ENCODE assay signal across 9 mouse cellular contexts in the genomic region with DNA sequence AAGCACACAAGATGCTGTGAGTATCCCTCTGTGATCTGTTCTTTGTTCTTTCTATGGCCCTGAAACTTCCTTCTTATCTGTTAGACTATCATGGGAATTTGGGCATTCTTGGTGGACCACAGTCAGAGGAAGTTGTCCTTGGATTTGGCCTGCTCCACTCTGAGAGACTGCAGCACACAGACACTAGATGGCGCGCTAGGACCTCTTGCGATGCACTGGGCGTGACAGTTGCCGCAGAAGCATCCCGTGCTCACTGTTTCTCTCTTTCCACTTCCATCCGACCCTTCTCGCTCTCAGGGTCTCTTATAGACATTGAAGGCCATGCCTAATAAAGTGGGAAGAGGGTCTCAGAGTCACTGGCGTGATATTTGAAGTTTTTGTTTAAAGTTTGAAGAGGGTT. TPM values are rescaled to one million over a fixed set of nuclear protein-coding genes. Genes with fewer than 3 reads are reported as not detected.
A peak's percentile ranks its signal among the peaks of the same experiment; 100 is the strongest.
DNase-seq lines count a peak whose midpoint lies in the region; ATAC-seq lines count a peak whose summit lies in the region.
"Had no signal": no experiment of that assay in that cellular context is flagged by ENCODE, and none has a peak within 500 bp of the region (broad histone marks: within the 10 kb centered on the region; RNA-seq: fewer than 3 reads in every experiment).

No protein-coding gene starts in this region.

- no peaks in the 10 kb centered on the region for H3K36me3 ChIP-seq in heart, embryonic 11.5 days (ENCODE audit: control insufficient read depth, insufficient read depth, low read length)
- H3K36me3 ChIP-seq in midbrain, embryonic 16.5 days (ENCODE audit: control insufficient read depth, insufficient read depth, low read length), result no peaks in the 10 kb centered on the region

- peak; percentile 82 to 93 for DNase-seq in heart, adult 18-20 months
- DNase-seq in cerebellum, adult 11-12 months, result peak; percentile 79
- peak; percentile 76 to 84 for DNase-seq in frontal cortex, postnatal 36 days (ENCODE audit: low spot score in 2 of 2)
- DNase-seq in left cerebral cortex, postnatal 10 days (ENCODE audit: extremely low spot score in 1 of 2, low spot score in 2 of 2), result peak; percentile 71 to 85
- peak; percentile 51 for DNase-seq in spleen, postnatal 36 days (ENCODE audit: low spot score in 2 of 2)

- no peaks in the 10 kb centered on the region for H3K9me3 ChIP-seq in heart, embryonic 11.5 days (replicated peaks; ENCODE audit: control insufficient read depth, low read length)
- H3K9me3 ChIP-seq in midbrain, embryonic 16.5 days (replicated peaks; ENCODE audit: control insufficient read depth, low read length, poor library complexity, severe bottlenecking), result no peaks in the 10 kb centered on the region

- 8% methylated on average over 9 of the region's 9 CpGs for WGBS in heart, embryonic 11.5 days (ENCODE audit: insufficient replicate concordance)
- WGBS in midbrain, embryonic 16.5 days, result 8% methylated on average over 9 of the region's 9 CpGs

- no peak overlapping the region for H3K4me3 ChIP-seq in heart, embryonic 11.5 days (ENCODE audit: low read depth, low read length)
- H3K4me3 ChIP-seq in midbrain, embryonic 16.5 days (ENCODE audit: low read depth, low read length), result no peak overlapping the region

- intact Hi-C loops in left cerebral cortex, postnatal 10 days (cut with DNase I), result loop anchor here (5.0 kb wide), 1 partner anchor 214 kb away; no protein-coding TSS in a partner anchor

- H3K4me1 ChIP-seq in heart, embryonic 11.5 days (ENCODE audit: control insufficient read depth, insufficient read depth, low read length), result no peaks in the 10 kb centered on the region
- no peaks in the 10 kb centered on the region for H3K4me1 ChIP-seq in midbrain, embryonic 16.5 days (ENCODE audit: control insufficient read depth, insufficient read depth, low read length)

- H3K4me2 ChIP-seq in heart, embryonic 11.5 days, result no peak overlapping the region
- H3K4me2 ChIP-seq in midbrain, embryonic 16.5 days (ENCODE audit: low read length), result no peak overlapping the region

- H3K27me3 ChIP-seq in heart, embryonic 11.5 days (ENCODE audit: control insufficient read depth, insufficient read depth, low read length), result peaks cover 3% of the 10 kb centered on the region; the same call in 1 of the 2 replicates
- H3K27me3 ChIP-seq in midbrain, embryonic 16.5 days (ENCODE audit: control insufficient read depth, insufficient read depth, low read depth, low read length), result no peaks in the 10 kb centered on the region

- no peak overlapping the region for H3K9ac ChIP-seq in heart, embryonic 11.5 days (ENCODE audit: low read depth, low read length)
- H3K9ac ChIP-seq in midbrain, embryonic 16.5 days (ENCODE audit: low read depth, low read length), result no peak overlapping the region

- H3K27ac ChIP-seq in heart, embryonic 11.5 days (ENCODE audit: low read depth, low read length), result no peak overlapping the region
- H3K27ac ChIP-seq in midbrain, embryonic 16.5 days (ENCODE audit: low read length), result no peak overlapping the region

- no peak for ATAC-seq in heart, embryonic 11.5 days (replicated peaks; ENCODE audit: insufficient number of reproducible peaks, low FRiP score, low TSS enrichment)
- ATAC-seq in inflammation-experienced regulatory T-cells, adult 6 months, result peak; percentile 77
- peak; percentile 60; the same call in 1 of the 2 replicates for ATAC-seq in midbrain, embryonic 16.5 days

RNA-seq across cellular contexts. Expression of a gene that starts 13.9 kb away (rescaled TPM):
- 1 to 10 TPM in 1 of 2 experiments, under 1 TPM in 1; 0.60 to 2.9 TPM for total RNA-seq in heart, adult 18-20 months (2021)
- not detected in 2 replicates for polyA plus RNA-seq in heart, embryonic 11.5 days (2014; fragmentation: Nextera tagmentation; extraction: Ambion mirVana)
- not detected for polyA plus RNA-seq in inflammation-experienced regulatory T-cells, adult 6 months (2017; shearing (Covaris generic))
- 1 to 10 TPM; 1.3 to 1.5 TPM for total RNA-seq in left cerebral cortex, postnatal 10 days (2021)
- 0.12 and 0.18 TPM in 2 replicates for polyA plus RNA-seq in midbrain, embryonic 16.5 days (2015; fragmentation: Nextera tagmentation; extraction: Ambion mirVana)
- polyA plus RNA-seq: neural tube, embryonic 14.5 days had no signal

RNA-seq across cellular contexts. Expression of a gene that starts 18.5 kb away (rescaled TPM):
- 10 to 100 TPM; 26.2 to 27.6 TPM for total RNA-seq in heart, adult 18-20 months (2021)
- 95.0 and 111 TPM in 2 replicates for polyA plus RNA-seq in heart, embryonic 11.5 days (2014; fragmentation: Nextera tagmentation; extraction: Ambion mirVana)
- 10 to 100 TPM in 1 of 3 experiments, 1 to 10 TPM in 2; 6.9 to 14.7 (median 9.7) TPM for polyA plus RNA-seq in inflammation-experienced regulatory T-cells, adult 6 months (2017; shearing (Covaris generic))
- 100 to 1,000 TPM; 428 to 446 TPM for total RNA-seq in left cerebral cortex, postnatal 10 days (2021)
- 439 and 447 TPM in 2 replicates for polyA plus RNA-seq in midbrain, embryonic 16.5 days (2015; fragmentation: Nextera tagmentation; extraction: Ambion mirVana)
